Mouse (Mus musculus): ENCODE results near the gene Snupn.
A peak's percentile ranks its signal among the peaks of the same experiment; 100 is the strongest.

The Snupn gene

GRCm38 (mm10) chr9:57003011-57003410, 52.3 kb downstream of the Snupn start:
- no peak for DNase-seq (ENCODE audit: low spot score in 2 of 2)

- DNase-seq (ENCODE audit: low spot score in 2 of 2): no peak
Observed at GRCm38 (mm10) chr9:57012393-57012792, 61.7 kb downstream of the Snupn start.

GRCm38 (mm10) chr9:57012895-57013294, 62.2 kb downstream of the Snupn start:
- DNase-seq (ENCODE audit: low spot score in 2 of 2): no peak

DNA sequence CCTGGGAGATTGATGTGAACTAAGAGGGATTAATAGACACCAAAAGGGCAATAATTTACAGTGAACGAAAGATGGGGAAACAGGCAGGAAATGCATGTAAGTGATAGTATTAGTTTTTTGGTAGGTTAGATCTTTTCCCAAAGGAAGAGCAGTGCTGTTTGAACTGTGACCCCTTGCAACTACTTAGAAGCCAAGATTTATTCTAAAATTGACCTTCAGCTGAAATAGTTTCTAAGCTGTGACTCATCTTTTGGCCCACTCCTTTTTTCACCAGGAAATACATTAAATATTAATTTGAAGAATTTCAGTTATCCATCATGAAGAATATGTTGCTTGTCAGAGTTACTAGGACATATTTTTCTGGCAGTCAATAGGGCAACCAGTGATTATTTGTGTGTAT, 63.1 kb downstream of the Snupn start:
- no peak for DNase-seq (ENCODE audit: low spot score in 2 of 2)

- DNase-seq (ENCODE audit: low spot score in 2 of 2): no peak
Observed at GRCm38 (mm10) chr9:57014766-57015165, 64.1 kb downstream of the Snupn start.

GRCm38 (mm10) chr9:57017631-57018030, 67.0 kb downstream of the Snupn start:
- DNase-seq (ENCODE audit: low spot score in 2 of 2): no peak

DNA sequence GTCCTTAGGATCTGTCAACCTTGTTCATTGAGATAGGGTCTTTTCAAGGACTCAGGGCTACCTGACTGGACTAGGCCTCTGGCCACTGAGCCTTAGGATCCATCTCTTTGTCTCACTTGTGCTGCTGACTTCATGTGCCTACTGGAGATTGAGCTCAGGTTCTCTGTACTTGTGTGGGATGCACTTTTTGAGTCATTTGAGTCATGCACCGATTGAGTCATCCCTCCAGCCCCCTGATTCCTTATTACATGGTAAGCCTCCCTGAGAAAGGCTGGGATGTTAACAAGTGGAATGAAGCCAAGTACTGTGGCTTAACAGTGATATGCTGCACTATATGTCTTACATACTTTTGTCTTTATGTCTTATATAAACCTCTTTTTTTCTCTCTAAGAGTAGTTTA, 81.1 kb downstream of the Snupn start:
- peak; percentile 4 to 9 for DNase-seq (ENCODE audit: low spot score in 2 of 2)

Data from frontal cortex, postnatal 25 days (tissue).